Mouse (Mus musculus) cerebellum, postnatal 25 days (tissue): ENCODE results near the gene Mia3.
"Not testable (repeated sequence)": the region's sequence is repeated elsewhere in the genome, so short reads cannot be mapped to it uniquely, and the experiment has no call there.

Experiments used
- DNase-seq, 2 experiments: peaks; one replicate each; pipeline ENCODE4 v3.0.0; 2021; ENCODE audit warnings: mixed read lengths in 2 of 2

Mia3 gene

GRCm38 (mm10) chr1:183344886-183345816, 24.2 kb downstream of the Mia3 start:
- peak; percentile 86 to 92 for DNase-seq

GRCm38 (mm10) chr1:183342902-183343301, 26.5 kb downstream of the Mia3 start:
- not testable (repeated sequence) for DNase-seq

DNA sequence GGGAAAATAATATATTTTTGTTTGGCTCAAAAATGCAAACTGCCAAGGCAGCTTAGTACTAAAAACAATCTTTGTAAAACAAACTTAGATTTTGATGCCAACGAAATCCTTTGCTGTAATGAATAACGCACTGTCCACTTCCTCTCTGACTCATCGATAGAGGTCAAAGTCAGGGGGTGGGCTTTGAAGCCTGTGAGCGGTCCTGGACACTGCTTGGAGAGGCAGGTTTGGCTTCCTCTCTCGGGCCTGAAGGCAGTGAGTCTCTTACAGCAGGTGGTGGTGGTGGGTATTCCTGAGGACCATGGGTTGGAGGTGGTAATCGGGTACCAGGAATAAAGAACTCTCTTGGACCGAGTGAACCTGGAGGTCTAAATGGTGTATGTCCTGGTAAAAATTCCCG, 42.2 kb downstream of the Mia3 start:
- DNase-seq = no peak

- DNase-seq = no peak
Observed at GRCm38 (mm10) chr1:183324433-183324832, 44.9 kb downstream of the Mia3 start.

DNA sequence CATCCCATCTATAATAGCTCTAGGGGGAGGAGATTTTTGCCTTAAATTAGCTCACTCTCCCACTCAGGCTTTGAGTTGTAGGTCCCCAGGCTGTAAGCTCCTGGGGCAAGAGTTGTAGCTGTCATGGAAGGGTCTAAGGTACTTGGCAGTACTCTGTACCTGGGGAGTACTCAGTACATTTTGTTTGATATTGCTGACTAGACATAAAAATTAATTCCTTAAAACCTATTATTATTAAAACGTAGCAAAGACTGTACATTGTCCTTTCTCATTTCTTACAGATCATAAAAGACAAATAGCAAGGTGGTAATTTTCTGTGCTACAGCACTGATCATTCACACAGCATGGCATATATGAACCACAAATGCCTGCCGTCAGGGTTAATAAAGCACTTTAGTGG, 45.4 kb downstream of the Mia3 start:
- DNase-seq = no peak

- DNase-seq = not testable (repeated sequence)
Observed at GRCm38 (mm10) chr1:183322496-183322895, 46.9 kb downstream of the Mia3 start.

- no peak for DNase-seq
Observed at GRCm38 (mm10) chr1:183320708-183321107, 48.6 kb downstream of the Mia3 start.

GRCm38 (mm10) chr1:183315783-183316182, 53.6 kb downstream of the Mia3 start:
- DNase-seq = peak in 1 of 2 experiments; percentile 31

GRCm38 (mm10) chr1:183312076-183312475, 57.3 kb downstream of the Mia3 start:
- no peak for DNase-seq

- DNase-seq = not testable (repeated sequence)
Observed at GRCm38 (mm10) chr1:183309601-183310000, 59.8 kb downstream of the Mia3 start.

- no peak for DNase-seq
Observed at GRCm38 (mm10) chr1:183308476-183308875, 60.9 kb downstream of the Mia3 start.

GRCm38 (mm10) chr1:183307555-183307954, 61.8 kb downstream of the Mia3 start:
- no peak for DNase-seq

DNA sequence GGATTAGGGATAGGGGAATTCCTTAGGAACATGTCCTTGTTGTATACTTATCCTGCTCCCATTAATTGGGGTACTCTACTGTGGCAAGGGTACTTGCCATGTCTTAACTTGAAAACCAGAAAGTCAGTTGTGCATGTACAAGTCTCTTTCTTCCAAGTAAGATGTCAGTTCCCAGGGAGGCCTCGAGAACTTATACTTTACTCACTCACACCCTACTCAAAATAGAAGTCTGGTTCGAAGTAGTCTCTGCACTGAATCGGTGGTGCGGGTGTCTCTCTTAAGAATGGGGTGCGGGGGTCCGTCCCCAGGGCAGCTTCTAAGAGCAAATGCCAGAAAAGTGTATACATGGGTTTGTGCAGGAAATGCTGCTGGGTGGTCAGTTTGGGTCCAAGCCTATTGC, 70.2 kb downstream of the Mia3 start:
- DNase-seq = peak; percentile 73 to 79

DNA sequence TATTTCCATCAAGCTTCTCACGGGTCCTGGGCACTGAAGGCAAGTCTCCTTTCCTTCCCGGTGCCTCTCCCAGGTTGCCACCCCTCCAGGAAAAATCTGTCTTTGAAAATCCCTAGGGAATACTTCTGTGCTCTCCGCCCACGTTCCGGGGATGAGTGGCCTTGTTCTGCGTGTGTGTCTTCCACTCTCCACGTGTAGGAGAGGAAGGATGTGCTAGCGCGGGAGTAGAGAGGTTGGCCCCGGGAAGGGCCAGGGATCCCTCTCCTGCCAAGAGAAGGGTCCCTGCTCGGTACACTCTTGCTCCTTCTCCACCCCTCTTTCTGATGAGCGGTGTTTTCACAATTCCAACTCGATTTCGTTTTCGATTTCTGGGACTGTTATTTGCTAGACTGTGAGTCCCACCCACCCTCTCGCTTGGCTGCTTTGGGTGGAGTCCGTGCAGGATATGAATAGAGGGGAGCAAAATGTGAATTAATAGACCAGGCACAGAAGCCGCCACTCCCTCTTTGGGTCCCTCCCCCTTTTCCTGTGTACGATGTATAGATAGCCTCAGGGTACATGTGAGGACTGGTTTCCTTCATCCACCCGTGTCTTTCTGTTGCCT, 71.4 kb downstream of the Mia3 start:
- DNase-seq = no peak

DNA sequence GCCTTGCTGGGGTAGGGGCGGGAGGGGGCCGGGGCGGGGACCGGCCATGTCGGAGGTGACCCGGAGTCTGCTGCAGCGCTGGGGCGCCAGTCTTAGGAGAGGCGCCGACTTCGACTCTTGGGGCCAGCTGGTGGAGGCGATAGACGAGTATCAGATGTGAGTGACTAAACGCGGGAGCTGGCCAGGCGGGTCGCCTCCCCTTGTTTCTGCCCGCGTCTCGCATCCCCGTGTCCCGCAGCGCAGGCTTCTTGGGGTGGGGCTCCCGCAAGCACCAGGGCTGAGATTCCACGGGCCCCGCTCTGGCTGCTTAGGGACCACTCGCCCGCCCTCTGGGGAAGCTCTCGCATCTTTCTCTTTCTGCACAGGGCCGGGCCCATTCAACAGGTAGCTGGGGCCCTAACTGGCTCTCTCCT, 71.9 kb downstream of the Mia3 start:
- no peak for DNase-seq

- DNase-seq = peak; percentile 97
Observed at GRCm38 (mm10) chr1:183296877-183297383, 72.4 kb downstream of the Mia3 start, which contains the start of gene Brox. Gene Brox (minus strand): TSS chr1:183297269.

GRCm38 (mm10) chr1:183296465-183296864, 72.9 kb downstream of the Mia3 start, which contains the start of gene Aida:
Gene Aida (plus strand): TSS chr1:183296590.
- DNase-seq = peak in 1 of 2 experiments; percentile 59

DNA sequence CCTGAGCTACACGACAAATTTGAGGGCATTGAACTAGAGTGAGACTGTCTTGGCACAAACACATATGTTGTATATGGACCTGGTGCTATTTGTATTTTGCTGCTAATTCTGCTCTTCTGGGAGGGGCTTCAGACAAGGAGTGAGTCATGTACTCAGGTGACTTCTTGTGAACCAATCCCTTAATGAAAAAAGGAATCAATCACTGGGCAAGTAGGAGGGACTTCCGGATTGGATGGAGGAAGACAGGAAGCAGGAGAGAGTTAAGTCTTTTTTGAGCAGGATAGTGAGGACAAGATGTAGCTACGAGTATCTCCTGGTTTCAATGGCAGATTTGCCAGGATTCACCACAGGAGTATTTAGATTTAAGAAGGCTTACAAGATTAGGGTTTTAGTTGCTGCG, 79.8 kb downstream of the Mia3 start:
- no peak for DNase-seq

DNA sequence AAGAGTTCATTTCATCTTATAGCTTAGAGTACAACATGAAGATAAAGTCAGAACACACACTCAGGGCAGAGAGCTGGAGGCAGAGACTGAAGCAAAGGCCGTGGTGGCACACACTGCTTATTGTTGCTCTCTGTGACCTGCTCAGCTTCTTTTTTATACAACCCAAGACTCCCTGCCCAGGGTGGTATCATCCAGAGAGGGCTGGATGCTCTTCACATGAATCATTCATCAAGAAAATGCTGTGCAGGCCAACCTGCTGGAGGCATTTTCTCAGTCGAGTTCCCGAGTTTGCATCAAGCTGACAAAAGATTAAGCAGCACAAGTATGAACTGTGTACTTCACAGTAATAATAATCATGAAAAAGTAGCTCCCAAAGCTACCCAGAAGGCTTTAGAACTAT, 81.0 kb downstream of the Mia3 start:
- no peak for DNase-seq
